Mouse (Mus musculus): ENCODE results near the gene Metrnl. TPM values are rescaled to one million over a fixed set of nuclear protein-coding genes. Genes with fewer than 3 reads are reported as not detected.

Metrnl gene
- 4.3 and 5.5 TPM in 2 replicates for polyA plus RNA-seq (2014; fragmentation: Nextera tagmentation; extraction: Ambion mirVana)

GRCm38 (mm10) chr11:121701244-121701643, at the start of gene Metrnl:
TSS of gene Metrnl (plus strand) at chr11:121701544.
- H3K9me3 ChIP-seq (ENCODE audit: control insufficient read depth, low read length) = no peaks in the 10 kb centered on the region
- H3K9ac ChIP-seq (ENCODE audit: low read length) = peak within 1 kb of the TSS; percentile 65
- H3K4me2 ChIP-seq (ENCODE audit: low read depth, severe bottlenecking) = peak within 1 kb of the TSS; percentile 97
- DNase-seq (ENCODE audit: low spot score) = no peak
- peaks cover 22% of the 10 kb centered on the region for H3K27me3 ChIP-seq (ENCODE audit: control insufficient read depth, insufficient read depth, low read length)
- WGBS = 86% methylated on average over 5 of the region's 5 CpGs
- peak within 1 kb of the TSS; percentile 62 for H3K4me3 ChIP-seq (ENCODE audit: low read depth, low read length)
- ATAC-seq (ENCODE audit: insufficient number of reproducible peaks, low FRiP score, low TSS enrichment, low read depth) = no peak
- H3K36me3 ChIP-seq (ENCODE audit: control insufficient read depth, insufficient read depth, low read length) = no peaks in the 10 kb centered on the region
- peaks cover 12% of the 10 kb centered on the region; the same call in 1 of the 2 replicates for H3K4me1 ChIP-seq (ENCODE audit: control insufficient read depth, insufficient read depth, low read length)
- H3K27ac ChIP-seq (replicated peaks; ENCODE audit: low read depth, low read length) = 0 out of 2 replicates have a peak within 1 kb of the TSS, but pooled peaks have one; percentile 14

DNA sequence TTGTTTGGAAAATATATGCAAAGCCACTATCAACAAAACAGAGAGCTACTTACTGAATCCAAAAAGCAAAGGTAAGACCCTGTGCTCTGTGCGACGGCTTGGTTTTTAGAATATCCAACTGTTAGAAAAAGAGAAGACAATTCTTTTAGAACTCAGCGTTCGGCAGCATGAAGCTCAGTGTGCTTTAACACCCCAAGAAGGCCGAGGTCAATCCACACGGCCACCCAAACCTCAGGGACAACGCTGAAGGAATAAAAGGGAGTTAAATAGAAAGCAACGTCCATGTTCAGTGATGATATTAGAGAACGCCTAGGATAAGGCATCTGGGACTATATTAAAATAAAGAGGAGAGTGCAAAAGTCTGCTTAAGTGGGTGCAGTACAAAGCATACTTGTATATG, 49.8 kb upstream of the Metrnl start:
- no peaks in the 10 kb centered on the region for H3K9me3 ChIP-seq (ENCODE audit: control insufficient read depth, low read length)
- H3K27ac ChIP-seq (replicated peaks; ENCODE audit: low read depth, low read length) = no peak overlapping the region
- no peaks in the 10 kb centered on the region for H3K36me3 ChIP-seq (ENCODE audit: control insufficient read depth, insufficient read depth, low read length)
- WGBS = 93% methylated on average over 9 of the region's 9 CpGs
- no peak for DNase-seq (ENCODE audit: low spot score)
- no peak overlapping the region for H3K4me3 ChIP-seq (ENCODE audit: low read depth, low read length)
- no peak for ATAC-seq (ENCODE audit: insufficient number of reproducible peaks, low FRiP score, low TSS enrichment, low read depth)
- no peaks in the 10 kb centered on the region for H3K27me3 ChIP-seq (ENCODE audit: control insufficient read depth, insufficient read depth, low read length)
- no peak overlapping the region for H3K4me2 ChIP-seq (ENCODE audit: low read depth, severe bottlenecking)
- H3K9ac ChIP-seq (ENCODE audit: low read length) = no peak overlapping the region
- H3K4me1 ChIP-seq (ENCODE audit: control insufficient read depth, insufficient read depth, low read length) = no peaks in the 10 kb centered on the region

DNA sequence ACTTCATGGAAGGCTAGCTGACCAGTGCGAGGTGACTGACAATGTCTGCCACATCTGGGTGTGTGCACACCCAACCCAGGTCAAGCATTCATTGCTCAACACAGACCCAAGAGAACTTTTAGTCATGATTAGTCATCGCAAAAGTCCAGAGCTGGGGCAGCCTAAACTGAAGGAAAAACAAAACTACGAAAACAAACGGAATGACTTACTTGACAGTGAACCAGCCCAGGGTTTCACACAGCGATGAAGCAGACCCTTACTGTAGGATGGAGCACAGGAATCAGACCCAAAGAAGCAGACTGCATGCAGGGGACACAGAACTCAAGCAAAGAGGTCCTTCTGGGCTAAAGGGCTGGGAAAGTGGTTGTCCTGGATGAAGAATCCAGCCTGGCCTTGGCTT, 49.4 kb upstream of the Metrnl start:
- 93% methylated on average over 5 of the region's 5 CpGs for WGBS
- DNase-seq (ENCODE audit: low spot score) (no peak), ATAC-seq (ENCODE audit: insufficient number of reproducible peaks, low FRiP score, low TSS enrichment, low read depth) (no peak)
- Histone ChIP-seq H3K27ac (replicated peaks; ENCODE audit: low read depth, low read length) (no peak overlapping the region), H3K36me3 (ENCODE audit: control insufficient read depth, insufficient read depth, low read length) (no peaks in the 10 kb centered on the region), H3K4me3 (ENCODE audit: low read depth, low read length) (no peak overlapping the region), H3K4me1 (ENCODE audit: control insufficient read depth, insufficient read depth, low read length) (no peaks in the 10 kb centered on the region), H3K27me3 (ENCODE audit: control insufficient read depth, insufficient read depth, low read length) (no peaks in the 10 kb centered on the region), H3K9ac (ENCODE audit: low read length) (no peak overlapping the region), H3K4me2 (ENCODE audit: low read depth, severe bottlenecking) (no peak overlapping the region), H3K9me3 (ENCODE audit: control insufficient read depth, low read length) (no peaks in the 10 kb centered on the region)

- Histone ChIP-seq H3K9me3 (ENCODE audit: control insufficient read depth, low read length) (no peaks in the 10 kb centered on the region), H3K4me2 (ENCODE audit: low read depth, severe bottlenecking) (no peak overlapping the region), H3K9ac (ENCODE audit: low read length) (no peak overlapping the region), H3K27ac (replicated peaks; ENCODE audit: low read depth, low read length) (no peak overlapping the region), H3K4me3 (ENCODE audit: low read depth, low read length) (no peak overlapping the region), H3K4me1 (ENCODE audit: control insufficient read depth, insufficient read depth, low read length) (no peaks in the 10 kb centered on the region), H3K36me3 (ENCODE audit: control insufficient read depth, insufficient read depth, low read length) (no peaks in the 10 kb centered on the region), H3K27me3 (ENCODE audit: control insufficient read depth, insufficient read depth, low read length) (no peaks in the 10 kb centered on the region)
- 63% methylated on average over 10 of the region's 10 CpGs for WGBS
- no peak for ATAC-seq (ENCODE audit: insufficient number of reproducible peaks, low FRiP score, low TSS enrichment, low read depth)
- peak; percentile 71 for DNase-seq (ENCODE audit: low spot score)
These were observed 48.6 kb upstream of the Metrnl start for GRCm38 (mm10) chr11:121652547-121653305.

DNA sequence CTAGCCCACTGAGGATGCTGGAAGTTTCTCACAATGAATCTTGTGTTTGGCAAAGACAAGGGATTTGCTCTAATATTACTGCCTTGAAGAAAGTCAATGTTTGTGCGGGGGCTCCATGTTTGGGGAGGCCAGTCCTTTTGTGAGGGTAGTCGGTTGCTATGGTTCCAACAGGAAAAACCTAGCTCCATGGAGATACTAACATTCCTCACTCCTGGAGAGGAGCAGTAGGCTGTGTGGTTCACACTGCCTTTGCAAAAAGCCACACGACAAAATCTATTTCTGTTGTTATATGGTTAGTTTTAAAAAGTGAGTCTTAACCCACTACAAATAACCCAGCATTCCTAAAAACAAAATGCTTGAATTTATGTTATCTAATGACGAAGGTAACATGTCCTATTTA, 47.7 kb upstream of the Metrnl start:
- H3K4me2 ChIP-seq (ENCODE audit: low read depth, severe bottlenecking) = no peak overlapping the region
- H3K4me1 ChIP-seq (ENCODE audit: control insufficient read depth, insufficient read depth, low read length) = no peaks in the 10 kb centered on the region
- ATAC-seq (ENCODE audit: insufficient number of reproducible peaks, low FRiP score, low TSS enrichment, low read depth) = no peak
- no peaks in the 10 kb centered on the region for H3K27me3 ChIP-seq (ENCODE audit: control insufficient read depth, insufficient read depth, low read length)
- H3K4me3 ChIP-seq (ENCODE audit: low read depth, low read length) = no peak overlapping the region
- H3K9ac ChIP-seq (ENCODE audit: low read length) = no peak overlapping the region
- no peak overlapping the region for H3K27ac ChIP-seq (replicated peaks; ENCODE audit: low read depth, low read length)
- no peaks in the 10 kb centered on the region for H3K36me3 ChIP-seq (ENCODE audit: control insufficient read depth, insufficient read depth, low read length)
- H3K9me3 ChIP-seq (ENCODE audit: control insufficient read depth, low read length) = no peaks in the 10 kb centered on the region
- WGBS = 91% methylated on average over 4 of the region's 4 CpGs
- no peak for DNase-seq (ENCODE audit: low spot score)

DNA sequence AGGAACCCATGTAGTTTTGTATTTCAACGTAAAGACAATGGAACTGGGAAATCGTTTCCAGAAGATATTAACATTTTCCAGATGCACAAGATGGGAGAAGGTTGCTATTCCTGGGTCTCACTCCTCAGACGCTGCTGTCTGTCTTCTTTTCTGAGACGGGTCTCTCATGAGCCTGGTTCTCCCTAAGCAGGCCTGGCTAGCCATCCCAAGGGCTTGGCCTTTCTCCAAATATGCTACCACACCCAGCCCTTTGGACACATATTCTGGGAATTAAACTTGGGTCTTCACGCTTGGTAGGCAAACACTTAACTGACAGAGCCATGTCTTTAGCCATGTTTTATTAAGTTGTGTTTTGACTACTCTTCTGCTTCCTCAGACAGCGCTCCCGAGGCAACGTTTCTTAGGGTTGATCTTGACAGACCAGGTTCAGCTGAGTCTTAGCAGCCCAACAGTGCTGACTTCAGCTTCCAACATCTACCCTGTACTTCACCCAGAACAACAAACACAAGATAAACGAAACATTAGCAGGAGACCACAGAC, 46.9 kb upstream of the Metrnl start:
- ATAC-seq (ENCODE audit: insufficient number of reproducible peaks, low FRiP score, low TSS enrichment, low read depth) = no peak
- DNase-seq (ENCODE audit: low spot score) = no peak
- Histone ChIP-seq H3K4me2 (ENCODE audit: low read depth, severe bottlenecking) (no peak overlapping the region), H3K27me3 (ENCODE audit: control insufficient read depth, insufficient read depth, low read length) (no peaks in the 10 kb centered on the region), H3K9me3 (ENCODE audit: control insufficient read depth, low read length) (no peaks in the 10 kb centered on the region), H3K27ac (replicated peaks; ENCODE audit: low read depth, low read length) (no peak overlapping the region), H3K9ac (ENCODE audit: low read length) (no peak overlapping the region), H3K4me1 (ENCODE audit: control insufficient read depth, insufficient read depth, low read length) (no peaks in the 10 kb centered on the region), H3K36me3 (ENCODE audit: control insufficient read depth, insufficient read depth, low read length) (no peaks in the 10 kb centered on the region), H3K4me3 (ENCODE audit: low read depth, low read length) (no peak overlapping the region)
- WGBS = 84% methylated on average over 9 of the region's 9 CpGs

DNA sequence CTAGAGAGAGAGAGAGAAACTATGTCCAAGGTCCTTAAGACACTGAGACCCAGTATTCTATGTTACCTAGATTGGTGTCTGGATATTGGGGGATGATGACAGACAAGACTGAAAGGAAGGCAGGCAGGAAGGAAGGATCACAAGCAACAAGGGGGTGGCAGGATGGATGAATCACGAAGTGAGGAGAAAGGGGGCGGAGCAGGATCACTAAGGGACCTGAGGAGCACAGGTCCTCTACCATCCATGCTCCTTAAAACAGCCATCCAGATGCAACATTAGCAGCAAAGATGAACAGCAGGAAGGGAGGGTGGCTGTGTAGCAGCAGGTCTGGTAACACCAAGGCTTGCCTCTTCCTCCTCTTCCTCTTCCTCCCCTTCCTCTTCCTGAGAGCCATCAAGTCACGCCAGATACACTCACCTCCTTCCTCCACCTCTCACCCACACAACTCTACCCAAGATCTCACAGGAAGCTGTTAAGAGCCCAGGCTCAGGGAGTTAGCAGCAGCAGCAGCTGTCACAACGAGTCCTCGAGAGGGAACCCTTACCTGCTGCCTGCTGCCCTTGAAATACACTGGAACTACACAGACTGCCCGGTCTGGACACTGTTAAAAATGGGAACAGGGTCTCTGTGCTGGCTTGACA, 46.1 kb upstream of the Metrnl start:
- no peaks in the 10 kb centered on the region for H3K4me1 ChIP-seq (ENCODE audit: control insufficient read depth, insufficient read depth, low read length)
- H3K36me3 ChIP-seq (ENCODE audit: control insufficient read depth, insufficient read depth, low read length) = no peaks in the 10 kb centered on the region
- WGBS = 76% methylated on average over 6 of the region's 6 CpGs
- DNase-seq (ENCODE audit: low spot score) (no peak), ATAC-seq (ENCODE audit: insufficient number of reproducible peaks, low FRiP score, low TSS enrichment, low read depth) (no peak)
- no peak overlapping the region for H3K9ac ChIP-seq (ENCODE audit: low read length)
- H3K27me3 ChIP-seq (ENCODE audit: control insufficient read depth, insufficient read depth, low read length) = no peaks in the 10 kb centered on the region
- no peak overlapping the region for H3K27ac ChIP-seq (replicated peaks; ENCODE audit: low read depth, low read length)
- H3K4me3 ChIP-seq (ENCODE audit: low read depth, low read length) = no peak overlapping the region
- no peak overlapping the region for H3K4me2 ChIP-seq (ENCODE audit: low read depth, severe bottlenecking)
- H3K9me3 ChIP-seq (ENCODE audit: control insufficient read depth, low read length) = no peaks in the 10 kb centered on the region

DNA sequence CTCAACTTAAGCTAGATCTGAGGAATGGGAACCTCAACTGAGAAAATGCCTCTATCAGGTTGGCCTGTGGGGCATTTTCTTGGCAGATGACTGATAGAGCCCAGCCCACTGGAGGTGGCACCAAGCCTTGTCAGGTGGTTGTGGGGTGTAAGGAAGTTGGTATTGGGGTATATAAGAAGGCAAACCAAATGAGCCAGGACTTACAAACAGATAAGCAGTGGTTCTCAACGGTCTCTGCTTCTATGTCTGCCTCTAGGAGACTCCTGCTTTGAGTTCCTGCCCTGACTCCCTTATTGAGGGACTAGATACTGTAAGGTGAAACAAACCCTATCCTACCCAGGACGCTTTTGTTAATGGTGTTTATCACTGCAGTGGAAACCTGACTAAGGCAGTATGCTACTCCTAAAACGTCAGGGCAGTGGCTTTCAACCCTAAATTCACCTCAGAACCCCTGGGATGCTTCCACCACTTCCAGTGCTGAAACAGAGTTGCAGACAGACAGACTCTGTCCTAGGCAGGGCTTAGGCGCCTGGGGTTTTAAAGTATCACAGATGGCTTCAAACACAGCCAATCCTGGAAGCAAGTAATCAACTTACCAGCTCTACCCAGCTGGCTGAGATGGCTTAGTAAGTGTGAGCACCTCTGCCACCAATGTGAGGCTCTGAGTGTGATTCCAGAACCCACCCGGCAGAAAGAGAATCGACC, 45.4 kb upstream of the Metrnl start:
- no peak for DNase-seq (ENCODE audit: low spot score)
- Histone ChIP-seq H3K27ac (replicated peaks; ENCODE audit: low read depth, low read length) (no peak overlapping the region), H3K9me3 (ENCODE audit: control insufficient read depth, low read length) (no peaks in the 10 kb centered on the region), H3K4me1 (ENCODE audit: control insufficient read depth, insufficient read depth, low read length) (no peaks in the 10 kb centered on the region), H3K4me3 (ENCODE audit: low read depth, low read length) (no peak overlapping the region), H3K9ac (ENCODE audit: low read length) (no peak overlapping the region), H3K27me3 (ENCODE audit: control insufficient read depth, insufficient read depth, low read length) (no peaks in the 10 kb centered on the region), H3K36me3 (ENCODE audit: control insufficient read depth, insufficient read depth, low read length) (no peaks in the 10 kb centered on the region), H3K4me2 (ENCODE audit: low read depth, severe bottlenecking) (no peak overlapping the region)
- 82% methylated on average over 6 of the region's 6 CpGs for WGBS
- ATAC-seq (ENCODE audit: insufficient number of reproducible peaks, low FRiP score, low TSS enrichment, low read depth) = no peak
